ENCODE assay signal across 33 mouse cellular contexts in genomic region chr1:130795331-130795730, GRCm38 (mm10). TPM values are rescaled to one million over a fixed set of nuclear protein-coding genes. Genes with fewer than 3 reads are reported as not detected.
"Had no signal": no experiment of that assay in that cellular context is flagged by ENCODE, and none has a peak within 500 bp of the region (broad histone marks: within the 10 kb centered on the region; RNA-seq: fewer than 3 reads in every experiment).

No protein-coding gene starts in this region.

- H3K27me3 ChIP-seq: heart, embryonic 12.5 days; hindbrain, embryonic 12.5 days; kidney, embryonic 15.5 days; limb, embryonic 12.5 days; liver, embryonic 13.5 days had no signal

- H3K9me3 ChIP-seq: hindbrain, embryonic 12.5 days; kidney, embryonic 15.5 days; limb, embryonic 10.5 days; liver, embryonic 13.5 days had no signal

- H3K4me3 ChIP-seq: gastrocnemius, adult 2 months; heart, embryonic 12.5 days; hindbrain, embryonic 10.5 days; hindbrain, embryonic 12.5 days; kidney, embryonic 15.5 days; layer of hippocampus, adult 2 months; left cerebral cortex, adult 2 months; limb, embryonic 10.5 days; limb, embryonic 12.5 days; liver, embryonic 13.5 days had no signal

- H3K36me3 ChIP-seq: heart, embryonic 12.5 days; hindbrain, embryonic 10.5 days; hindbrain, embryonic 12.5 days; kidney, embryonic 15.5 days; limb, embryonic 10.5 days; limb, embryonic 12.5 days; liver, embryonic 13.5 days had no signal

- H3K27ac ChIP-seq: gastrocnemius, adult 2 months; hindbrain, embryonic 10.5 days; hindbrain, embryonic 12.5 days; hindbrain, embryonic 14.5 days; kidney, embryonic 15.5 days; kidney, postnatal 0 days; layer of hippocampus, adult 2 months; left cerebral cortex, adult 2 months; limb, embryonic 10.5 days; limb, embryonic 12.5 days; liver, embryonic 13.5 days had no signal

- DNase-seq: gastrocnemius, adult 2 months; gastrocnemius, postnatal 10 days; gastrocnemius, postnatal 25 days; heart, adult 18-20 months; heart, postnatal 10 days; heart, postnatal 4 days; kidney, adult 11 months; kidney, adult 2 months; kidney, adult 9 months; kidney, postnatal 14 days; kidney, postnatal 4 days; liver; liver, embryonic 13.5 days had no signal

- H3K9ac ChIP-seq: heart, embryonic 12.5 days; hindbrain, embryonic 12.5 days; hindbrain, embryonic 14.5 days; kidney, embryonic 15.5 days; limb, embryonic 12.5 days; liver, embryonic 13.5 days had no signal

- H3K4me1 ChIP-seq: heart, embryonic 12.5 days; hindbrain, embryonic 12.5 days; kidney, embryonic 15.5 days; limb, embryonic 10.5 days; limb, embryonic 12.5 days; liver, embryonic 13.5 days had no signal

RNA-seq across cellular contexts. Expression of gene Fcamr, which starts 5.4 kb away (rescaled TPM):
- total RNA-seq: gastrocnemius, postnatal 10 days; gastrocnemius, postnatal 25 days; gastrocnemius, postnatal 4 days; granulocyte monocyte progenitor cell, adult 5-6 weeks; layer of hippocampus, adult 2 months; layer of hippocampus, postnatal 10 days; layer of hippocampus, postnatal 25 days; left cerebral cortex, adult 2 months; left cerebral cortex, postnatal 14 days; left cerebral cortex, postnatal 36 days had no signal
- polyA plus RNA-seq: heart, embryonic 16.5 days; hindbrain, embryonic 10.5 days; hindbrain, embryonic 12.5 days; hindbrain, embryonic 14.5 days; hindbrain, embryonic 16.5 days; kidney, embryonic 15.5 days; limb, embryonic 10.5 days; limb, embryonic 12.5 days; liver, embryonic 11.5 days; liver, embryonic 13.5 days had no signal

RNA-seq across cellular contexts. Expression of gene Pigr, which starts 31.2 kb away (rescaled TPM):
- total RNA-seq: gastrocnemius, adult 2 months; gastrocnemius, postnatal 10 days; gastrocnemius, postnatal 25 days; granulocyte monocyte progenitor cell, adult 5-6 weeks; heart, postnatal 10 days; heart, postnatal 25 days; heart, postnatal 4 days; layer of hippocampus, adult 2 months; layer of hippocampus, postnatal 10 days; layer of hippocampus, postnatal 25 days; left cerebral cortex, postnatal 36 days had no signal
- polyA plus RNA-seq: heart, embryonic 12.5 days; hindbrain, embryonic 10.5 days; hindbrain, embryonic 12.5 days; hindbrain, embryonic 14.5 days; hindbrain, embryonic 16.5 days; limb, embryonic 10.5 days; limb, embryonic 12.5 days had no signal
